Mouse (Mus musculus) limb, embryonic 13.5 days (tissue): ENCODE results near the gene St5. TPM values are rescaled to one million over a fixed set of nuclear protein-coding genes. Genes with fewer than 3 reads are reported as not detected.

ENCODE experiments used
- ATAC-seq: fragments of 200-750 bp; cut with Nextera tagmentation; 2 replicates; pipeline ENCODE4 v1.8.0; 2017; ENCODE audit warnings: low read depth, moderate number of reproducible peaks, moderate TSS enrichment; ENCODE audit not compliant: low FRiP score
- H3K27ac ChIP-seq: fragments of 300-500 bp; sonication (generic); 2 replicates; pipeline ENCODE4 v1.5.1; 2015; ENCODE audit warnings: inconsistent platforms, mild to moderate bottlenecking, moderate library complexity
- H3K27me3 ChIP-seq: fragments of 300-500 bp; sonication (generic); 2 replicates; pipeline ENCODE4 v1.6.1; 2015; ENCODE audit warnings: mild to moderate bottlenecking, inconsistent platforms
- H3K36me3 ChIP-seq: fragments of 300-500 bp; sonication (generic); 2 replicates; pipeline ENCODE4 v1.6.1; 2015; ENCODE audit warnings: inconsistent platforms, mild to moderate bottlenecking, moderate library complexity
- H3K4me1 ChIP-seq: fragments of 300-500 bp; sonication (generic); 2 replicates; pipeline ENCODE4 v1.6.1; 2015; ENCODE audit warnings: inconsistent platforms
- H3K4me2 ChIP-seq: fragments of 300-500 bp; sonication (generic); replicated peaks from 2 replicates; pipeline ENCODE4 v1.6.1; 2015; ENCODE audit warnings: inconsistent platforms, mild to moderate bottlenecking, moderate library complexity
- H3K4me3 ChIP-seq: fragments of 300-500 bp; sonication (generic); 2 replicates; pipeline ENCODE4 v1.5.1; 2015; ENCODE audit warnings: moderate library complexity, mild to moderate bottlenecking, inconsistent platforms
- H3K9ac ChIP-seq: fragments of 300-500 bp; sonication (generic); 2 replicates; pipeline ENCODE4 v1.6.1; 2015; ENCODE audit warnings: mild to moderate bottlenecking, inconsistent platforms
- H3K9me3 ChIP-seq: fragments of 300-500 bp; sonication (generic); 2 replicates; pipeline ENCODE4 v1.6.1; 2016; ENCODE audit warnings: inconsistent platforms
- WGBS: fragments of 180-500 bp; shearing (Covaris S2); methylation state at CpG from one replicate; pipeline ENCODE4 v1.1.7; 2015; 5-methylcytosine and 5-hydroxymethylcytosine counted together
- polyA plus RNA-seq: library from polyadenylated mRNA; unstranded; fragments of >200 nt; fragmentation: Nextera tagmentation; extraction: Ambion mirVana; gene quantifications from 2 replicates; pipeline ENCODE4 v1.2.1, GENCODE M21; 2015

The St5 gene
- polyA plus RNA-seq: 40.6 and 47.3 TPM in 2 replicates

DNA sequence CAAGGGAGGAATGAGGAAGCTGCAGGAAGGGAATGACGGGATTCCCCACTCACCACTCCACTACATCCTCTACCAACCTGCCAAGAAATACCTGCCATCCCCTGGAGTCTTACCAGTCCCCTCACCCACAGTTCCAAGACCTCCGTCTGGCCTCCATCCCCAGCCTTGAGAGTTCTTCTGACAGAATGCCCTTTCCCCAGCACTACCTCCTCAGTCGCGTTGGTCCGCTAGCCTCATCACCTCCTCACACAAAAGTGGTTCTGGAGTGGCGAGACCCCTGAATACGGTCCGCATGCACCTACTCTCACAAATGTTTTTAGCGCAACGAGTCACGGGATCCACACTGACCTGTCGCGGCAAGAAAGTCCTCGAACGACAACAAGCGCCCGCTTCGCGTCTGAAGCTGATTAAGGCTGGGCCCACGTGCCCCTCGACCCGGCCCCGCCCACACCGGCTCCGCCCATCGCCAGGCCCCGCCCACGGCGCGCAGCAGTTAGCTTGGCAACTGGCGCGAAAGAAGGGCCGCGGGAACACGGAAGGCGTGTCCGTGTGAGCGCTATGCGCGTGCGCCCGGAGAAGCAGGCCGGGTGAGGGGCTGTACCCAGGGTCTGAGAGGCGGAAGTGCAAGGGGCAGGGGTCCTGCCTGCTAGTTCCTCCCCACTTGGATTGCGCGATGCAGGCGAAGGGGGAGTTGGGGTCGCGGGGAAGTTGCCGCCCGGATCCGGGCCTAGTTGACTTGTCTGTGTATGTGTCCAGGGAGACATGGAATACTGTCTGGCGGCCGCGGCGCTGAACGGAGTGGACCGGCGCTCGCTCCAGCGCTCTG lies at the start of gene St5, which contains the start of gene Akip1:
St5 (minus strand) TSS at position 416 of the 826 bp plus-strand sequence.
Akip1 (plus strand) TSS at position 501 of the 826 bp plus-strand sequence.
- peak within 1 kb of the TSS; percentile 70 for H3K4me3 ChIP-seq
- H3K4me2 ChIP-seq: peak within 1 kb of the TSS; percentile 79
- H3K36me3 ChIP-seq: 0 out of 2 replicates have a peak, but pooled peaks cover 3% of the 10 kb centered on the region
- under 1% methylated on average over 61 of the region's 61 CpGs for WGBS
- H3K27ac ChIP-seq: peak within 1 kb of the TSS; percentile 73
- no peaks in the 10 kb centered on the region for H3K9me3 ChIP-seq
- peak; percentile 95 for ATAC-seq
- H3K9ac ChIP-seq: peak within 1 kb of the TSS; percentile 82
- H3K27me3 ChIP-seq: no peaks in the 10 kb centered on the region
- H3K4me1 ChIP-seq: peaks cover 19% of the 10 kb centered on the region

- WGBS: under 1% methylated on average over 70 of the region's 74 CpGs
- Histone ChIP-seq H3K4me2 (peak within 1 kb of the TSS; percentile 91), H3K4me3 (peak within 1 kb of the TSS; percentile 88), H3K27me3 (no peaks in the 10 kb centered on the region), H3K4me1 (peaks cover 16% of the 10 kb centered on the region), H3K9ac (peak within 1 kb of the TSS; percentile 91), H3K27ac (peak within 1 kb of the TSS; percentile 72), H3K36me3 (no peaks in the 10 kb centered on the region), H3K9me3 (no peaks in the 10 kb centered on the region)
- ATAC-seq: peak; percentile 89
Measured at GRCm38 (mm10) chr7:109752008-109752925, 48.9 kb upstream of the St5 start, which contains the start of gene Tmem9b. Gene Tmem9b, minus strand, starts transcription at chr7:109752875.

DNA sequence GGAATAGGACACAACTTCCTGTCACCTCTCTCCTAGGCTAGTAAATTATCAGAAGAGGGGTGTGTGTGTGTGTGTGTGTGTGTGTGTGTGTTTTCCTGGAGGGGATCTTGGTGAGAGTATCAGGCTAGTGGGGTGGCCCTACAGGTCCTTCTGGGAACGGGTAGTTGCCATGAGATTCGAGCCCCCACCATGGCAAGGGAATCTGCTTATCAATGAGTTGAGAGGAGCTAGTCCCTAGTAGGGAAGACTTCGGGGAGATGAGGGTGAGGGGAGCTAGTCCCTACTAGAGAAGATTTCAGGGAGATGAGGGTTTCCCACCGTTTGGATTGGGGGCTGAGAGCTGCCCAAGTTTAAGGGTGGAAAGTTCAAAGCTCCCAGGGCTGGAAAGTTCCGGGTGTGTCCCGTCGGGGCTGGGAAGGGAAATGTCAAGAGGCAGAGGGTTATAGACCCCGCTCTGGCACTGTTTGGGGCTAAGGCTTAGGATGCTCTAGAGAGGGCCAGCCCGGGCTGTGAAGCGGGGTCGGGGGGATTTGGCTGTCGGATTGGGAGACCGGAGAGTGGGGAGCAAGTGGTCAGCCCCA lies 48.1 kb upstream of the St5 start:
- H3K9ac ChIP-seq: peak overlapping the region; percentile 91
- H3K4me1 ChIP-seq: peaks cover 16% of the 10 kb centered on the region
- H3K4me2 ChIP-seq: peak overlapping the region; percentile 91
- H3K9me3 ChIP-seq: no peaks in the 10 kb centered on the region
- H3K36me3 ChIP-seq: 0 out of 2 replicates have a peak, but pooled peaks cover under 1% of the 10 kb centered on the region
- peak overlapping the region; percentile 88 for H3K4me3 ChIP-seq
- H3K27ac ChIP-seq: peak overlapping the region; percentile 72; the same call in 1 of the 2 replicates
- no peaks in the 10 kb centered on the region for H3K27me3 ChIP-seq
- no peak; the same call in 1 of the 2 replicates for ATAC-seq
- 5% methylated on average over 13 of the region's 13 CpGs for WGBS

DNA sequence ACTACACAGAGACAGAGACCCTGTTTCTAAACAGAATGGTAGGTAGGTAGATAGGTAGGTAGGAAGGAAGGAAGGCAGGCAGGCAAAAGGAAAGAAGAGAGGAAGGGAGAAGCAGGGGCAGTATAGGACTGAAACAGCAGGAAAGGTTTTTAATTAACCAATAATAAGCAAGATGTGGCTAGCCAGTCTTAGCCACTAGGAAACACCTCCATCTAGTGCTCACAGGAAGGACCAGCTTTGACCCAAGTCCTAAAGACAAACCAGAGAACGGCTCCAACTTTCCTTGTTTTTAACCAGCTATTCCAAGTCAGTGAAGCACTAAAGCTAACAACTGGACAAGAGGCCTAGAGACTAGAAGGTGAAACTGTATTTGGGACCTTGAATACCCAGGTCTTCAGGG lies 44.3 kb upstream of the St5 start:
- no peaks in the 10 kb centered on the region for H3K27me3 ChIP-seq
- H3K4me3 ChIP-seq: no peak overlapping the region
- H3K4me2 ChIP-seq: no peak overlapping the region
- H3K36me3 ChIP-seq: peaks cover 30% of the 10 kb centered on the region
- ATAC-seq: no peak
- H3K9me3 ChIP-seq: no peaks in the 10 kb centered on the region
- no peak overlapping the region for H3K9ac ChIP-seq
- 58% methylated on average over 1 of the region's 1 CpGs for WGBS
- peaks cover 7% of the 10 kb centered on the region for H3K4me1 ChIP-seq
- no peak overlapping the region for H3K27ac ChIP-seq

DNA sequence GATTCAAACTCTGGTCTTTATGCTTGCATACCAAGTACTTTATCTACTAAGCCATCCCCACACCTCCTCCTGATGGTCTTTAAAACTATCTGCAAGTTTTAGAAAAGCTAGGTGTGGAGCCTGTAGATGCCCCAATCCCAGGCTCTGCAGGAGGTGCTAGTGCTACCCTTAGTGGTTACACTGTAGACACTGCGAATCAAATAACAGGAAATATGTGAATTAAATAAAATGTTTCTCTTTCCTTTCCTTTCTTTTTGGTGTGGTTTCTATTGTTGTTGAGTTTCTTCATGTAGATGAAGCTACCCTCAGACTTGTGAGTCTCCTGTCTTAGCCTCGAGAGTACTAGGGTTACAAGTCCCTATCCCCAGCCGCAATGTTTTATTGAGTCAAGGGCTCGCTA lies 38.3 kb upstream of the St5 start:
- Histone ChIP-seq H3K4me1 (no peaks in the 10 kb centered on the region), H3K9me3 (no peaks in the 10 kb centered on the region), H3K27me3 (no peaks in the 10 kb centered on the region), H3K4me2 (no peak overlapping the region), H3K4me3 (no peak overlapping the region), H3K9ac (no peak overlapping the region), H3K27ac (no peak overlapping the region), H3K36me3 (peaks cover 44% of the 10 kb centered on the region)
- WGBS: 81% methylated on average over 4 of the region's 4 CpGs
- no peak for ATAC-seq

DNA sequence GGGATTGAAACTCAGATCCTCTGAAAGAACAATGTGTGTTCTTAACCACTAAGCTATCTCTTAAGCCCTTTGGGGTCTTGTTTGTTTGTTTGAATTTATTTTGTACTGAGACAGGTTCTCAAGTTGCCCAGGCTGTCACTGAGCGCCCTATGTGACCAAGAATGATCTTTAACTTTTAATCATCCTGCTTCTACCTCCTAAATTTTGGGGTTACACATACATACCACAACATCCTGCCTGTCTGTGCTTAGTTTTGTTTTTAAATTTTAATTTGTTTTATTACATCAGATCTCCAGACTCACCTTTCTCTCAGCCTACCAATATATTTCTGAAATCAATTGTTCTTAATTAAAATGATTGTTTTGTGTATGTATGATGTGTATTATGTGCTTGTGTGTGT lies 37.7 kb upstream of the St5 start:
- Histone ChIP-seq H3K36me3 (peaks cover 45% of the 10 kb centered on the region), H3K4me1 (no peaks in the 10 kb centered on the region), H3K27ac (no peak overlapping the region), H3K9ac (no peak overlapping the region), H3K9me3 (no peaks in the 10 kb centered on the region), H3K4me2 (no peak overlapping the region), H3K4me3 (no peak overlapping the region), H3K27me3 (no peaks in the 10 kb centered on the region)
- ATAC-seq: no peak
- WGBS: 81% methylated on average over 1 of the region's 1 CpGs

- no peak overlapping the region for H3K4me3 ChIP-seq
- H3K36me3 ChIP-seq: peaks cover 41% of the 10 kb centered on the region
- no peak overlapping the region for H3K4me2 ChIP-seq
- WGBS: 81% methylated on average over 5 of the region's 5 CpGs
- no peaks in the 10 kb centered on the region for H3K9me3 ChIP-seq
- H3K27ac ChIP-seq: no peak overlapping the region
- no peaks in the 10 kb centered on the region for H3K4me1 ChIP-seq
- no peak for ATAC-seq
- no peak overlapping the region for H3K9ac ChIP-seq
- no peaks in the 10 kb centered on the region for H3K27me3 ChIP-seq
Measured at GRCm38 (mm10) chr7:109739822-109740370, 36.5 kb upstream of the St5 start.

- Histone ChIP-seq H3K9ac (no peak overlapping the region), H3K27me3 (no peaks in the 10 kb centered on the region), H3K4me2 (no peak overlapping the region), H3K36me3 (peaks cover 17% of the 10 kb centered on the region), H3K9me3 (no peaks in the 10 kb centered on the region), H3K4me3 (no peak overlapping the region), H3K27ac (no peak overlapping the region), H3K4me1 (no peaks in the 10 kb centered on the region)
- WGBS: 87% methylated on average over 4 of the region's 4 CpGs
- ATAC-seq: no peak
Measured at GRCm38 (mm10) chr7:109734806-109735205, 31.4 kb upstream of the St5 start.

DNA sequence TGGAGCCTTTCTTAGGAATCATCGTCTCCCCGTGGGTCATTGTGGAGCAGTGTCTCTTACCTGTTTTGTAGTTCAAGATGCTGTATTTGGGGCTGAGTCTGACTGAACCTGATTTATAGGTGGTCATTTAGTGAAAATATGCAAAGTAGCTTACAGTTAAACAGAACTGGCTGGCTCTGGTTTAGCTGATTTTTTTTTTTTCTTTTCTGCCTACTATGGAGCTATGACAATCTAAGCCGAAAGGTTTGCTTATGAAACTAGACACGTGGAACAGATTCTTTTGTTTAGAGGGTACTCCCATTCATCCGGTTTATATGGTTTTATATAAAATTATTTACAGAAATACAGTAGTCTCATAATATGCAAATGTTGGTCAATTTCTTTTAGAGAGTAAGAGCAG lies 28.2 kb upstream of the St5 start, which contains the start of gene Ascl3:
Ascl3 (minus strand) TSS at position 101 of the 400 bp plus-strand sequence.
- H3K36me3 ChIP-seq: peaks cover 12% of the 10 kb centered on the region
- no peaks in the 10 kb centered on the region for H3K4me1 ChIP-seq
- no peaks in the 10 kb centered on the region for H3K27me3 ChIP-seq
- no peak within 1 kb of the TSS for H3K27ac ChIP-seq
- ATAC-seq: no peak
- H3K9ac ChIP-seq: no peak within 1 kb of the TSS
- H3K4me3 ChIP-seq: no peak within 1 kb of the TSS
- no peaks in the 10 kb centered on the region for H3K9me3 ChIP-seq
- no peak within 1 kb of the TSS for H3K4me2 ChIP-seq
- 86% methylated on average over 5 of the region's 5 CpGs for WGBS

GRCm38 (mm10) chr7:109723697-109724096 lies 20.3 kb upstream of the St5 start, which contains the start of gene BC051019:
Gene BC051019, minus strand, starts transcription at chr7:109723850.
- H3K9ac ChIP-seq: no peak within 1 kb of the TSS
- no peaks in the 10 kb centered on the region for H3K36me3 ChIP-seq
- H3K4me3 ChIP-seq: no peak within 1 kb of the TSS
- WGBS: 88% methylated on average over 5 of the region's 5 CpGs
- H3K4me2 ChIP-seq: no peak within 1 kb of the TSS
- no peak for ATAC-seq
- no peaks in the 10 kb centered on the region for H3K4me1 ChIP-seq
- H3K9me3 ChIP-seq: no peaks in the 10 kb centered on the region; the same call in 1 of the 2 replicates
- H3K27ac ChIP-seq: no peak within 1 kb of the TSS
- H3K27me3 ChIP-seq: no peaks in the 10 kb centered on the region

- no peaks in the 10 kb centered on the region for H3K4me1 ChIP-seq
- WGBS: 90% methylated on average over 8 of the region's 8 CpGs
- no peaks in the 10 kb centered on the region for H3K27me3 ChIP-seq
- no peak overlapping the region for H3K4me3 ChIP-seq
- no peak overlapping the region for H3K4me2 ChIP-seq
- H3K36me3 ChIP-seq: no peaks in the 10 kb centered on the region
- no peak overlapping the region for H3K9ac ChIP-seq
- no peak overlapping the region for H3K27ac ChIP-seq
- H3K9me3 ChIP-seq: no peaks in the 10 kb centered on the region; the same call in 1 of the 2 replicates
- no peak for ATAC-seq
Measured at GRCm38 (mm10) chr7:109723114-109723513, 19.7 kb upstream of the St5 start.
